8 mouse cellular contexts compared by ENCODE assay signal in genomic region chr4:43059697-43060096, GRCm38 (mm10). TPM values are rescaled to one million over a fixed set of nuclear protein-coding genes. Genes with fewer than 3 reads are reported as not detected.
A peak's percentile ranks its signal among the peaks of the same experiment; 100 is the strongest.
DNase-seq lines count a peak whose midpoint lies in the region; ATAC-seq lines count a peak whose summit lies in the region.
"Had no signal": no experiment of that assay in that cellular context is flagged by ENCODE, and none has a peak within 500 bp of the region (broad histone marks: within the 10 kb centered on the region; RNA-seq: fewer than 3 reads in every experiment).

No protein-coding gene starts in this region.

- intact Hi-C loops in gastrocnemius, postnatal 36 days (cut with DNase I), result no loop called here

- H3K4me3 ChIP-seq in lung, embryonic 15.5 days, result peak overlapping the region; percentile 69
- H3K4me3 ChIP-seq in forebrain, embryonic 13.5 days, result peak overlapping the region; percentile 79
- peak overlapping the region; percentile 64 for H3K4me3 ChIP-seq in limb, embryonic 13.5 days
- peak overlapping the region; percentile 70 for H3K4me3 ChIP-seq in stomach, embryonic 14.5 days (ENCODE audit: low read depth, low read length)

- no peaks in the 10 kb centered on the region for H3K9me3 ChIP-seq in lung, embryonic 15.5 days
- H3K9me3 ChIP-seq in forebrain, embryonic 13.5 days (replicated peaks), result no peaks in the 10 kb centered on the region
- no peaks in the 10 kb centered on the region for H3K9me3 ChIP-seq in limb, embryonic 13.5 days
- H3K9me3 ChIP-seq in stomach, embryonic 14.5 days (ENCODE audit: control insufficient read depth, low read depth, low read length), result no peaks in the 10 kb centered on the region

- H3K27me3 ChIP-seq in lung, embryonic 15.5 days, result peaks cover 10% of the 10 kb centered on the region
- no peaks in the 10 kb centered on the region for H3K27me3 ChIP-seq in forebrain, embryonic 13.5 days
- H3K27me3 ChIP-seq in limb, embryonic 13.5 days, result peaks cover 41% of the 10 kb centered on the region
- H3K27me3 ChIP-seq in stomach, embryonic 14.5 days (ENCODE audit: control insufficient read depth, insufficient read depth, low read length), result no peaks in the 10 kb centered on the region; the same call in 1 of the 2 replicates

- H3K36me3 ChIP-seq in lung, embryonic 15.5 days, result no peaks in the 10 kb centered on the region
- no peaks in the 10 kb centered on the region for H3K36me3 ChIP-seq in forebrain, embryonic 13.5 days (ENCODE audit: poor library complexity, severe bottlenecking)
- no peaks in the 10 kb centered on the region for H3K36me3 ChIP-seq in limb, embryonic 13.5 days
- H3K36me3 ChIP-seq in stomach, embryonic 14.5 days (ENCODE audit: control insufficient read depth, insufficient read depth, low read length), result no peaks in the 10 kb centered on the region

- 42% methylated on average over 3 of the region's 3 CpGs for WGBS in lung, embryonic 15.5 days
- 32% methylated on average over 3 of the region's 3 CpGs for WGBS in forebrain, embryonic 13.5 days
- WGBS in limb, embryonic 13.5 days, result 46% methylated on average over 3 of the region's 3 CpGs
- 38% methylated on average over 3 of the region's 3 CpGs for WGBS in stomach, embryonic 14.5 days

- H3K4me2 ChIP-seq in lung, embryonic 15.5 days, result peak overlapping the region; percentile 90
- peak overlapping the region; percentile 75 for H3K4me2 ChIP-seq in forebrain, embryonic 13.5 days
- H3K4me2 ChIP-seq in limb, embryonic 13.5 days (replicated peaks), result peak overlapping the region; percentile 95
- H3K4me2 ChIP-seq in stomach, embryonic 14.5 days (replicated peaks; ENCODE audit: low read depth, low read length), result peak overlapping the region; percentile 86

- no peak for ATAC-seq in lung, embryonic 15.5 days (ENCODE audit: borderline replicate concordance, extremely low read depth, low FRiP score, low TSS enrichment)
- no peak for ATAC-seq in forebrain, embryonic 13.5 days
- ATAC-seq in limb, embryonic 13.5 days (ENCODE audit: low FRiP score, low read depth), result no peak
- ATAC-seq in stomach, embryonic 14.5 days (ENCODE audit: insufficient number of reproducible peaks, insufficient read depth, low FRiP score, low read depth), result no peak

- no peak overlapping the region for H3K27ac ChIP-seq in lung, embryonic 15.5 days
- H3K27ac ChIP-seq in forebrain, embryonic 13.5 days, result no peak overlapping the region
- H3K27ac ChIP-seq in limb, embryonic 13.5 days, result no peak overlapping the region
- no peak overlapping the region for H3K27ac ChIP-seq in stomach, embryonic 14.5 days (ENCODE audit: low read length)

- DNase-seq in lung, postnatal 10 days, result no peak
- DNase-seq in retina, postnatal 1 day, result no peak
- DNase-seq in gastrocnemius, postnatal 36 days, result no peak
- DNase-seq: thymus, adult 18-20 months had no signal

- 0 out of 2 replicates have a peak, but pooled peaks cover 5% of the 10 kb centered on the region for H3K4me1 ChIP-seq in lung, embryonic 15.5 days
- H3K4me1 ChIP-seq in forebrain, embryonic 13.5 days, result peaks cover 21% of the 10 kb centered on the region
- H3K4me1 ChIP-seq in limb, embryonic 13.5 days, result 0 out of 2 replicates have a peak, but pooled peaks cover 4% of the 10 kb centered on the region
- H3K4me1 ChIP-seq in stomach, embryonic 14.5 days (ENCODE audit: control insufficient read depth, insufficient read depth, low read length), result 0 out of 2 replicates have a peak, but pooled peaks cover 3% of the 10 kb centered on the region

- H3K9ac ChIP-seq in lung, embryonic 15.5 days, result no peak overlapping the region
- peak overlapping the region; percentile 84 for H3K9ac ChIP-seq in forebrain, embryonic 13.5 days
- no peak overlapping the region for H3K9ac ChIP-seq in limb, embryonic 13.5 days
- H3K9ac ChIP-seq in stomach, embryonic 14.5 days (replicated peaks; ENCODE audit: low read depth, low read length), result 0 out of 2 replicates have a peak overlapping the region, but pooled peaks have one; percentile 69

RNA-seq across cellular contexts. Expression of gene Unc13b, which starts 0.9 kb away (rescaled TPM):
- polyA plus RNA-seq in lung, embryonic 15.5 days (2015; fragmentation: Nextera tagmentation; extraction: Ambion mirVana), result 5.5 and 7.3 TPM in 2 replicates
- polyA plus RNA-seq in forebrain, embryonic 13.5 days (2015; fragmentation: Nextera tagmentation; extraction: Ambion mirVana), result 15.1 and 15.2 TPM in 2 replicates
- 2.5 and 2.7 TPM in 2 replicates for polyA plus RNA-seq in limb, embryonic 13.5 days (2015; fragmentation: Nextera tagmentation; extraction: Ambion mirVana)
- polyA plus RNA-seq in stomach, embryonic 14.5 days (2014; fragmentation: Nextera tagmentation; extraction: Ambion mirVana), result 14.7 and 16.0 TPM in 2 replicates
- 1 to 10 TPM; 2.3 to 2.8 TPM for total RNA-seq in gastrocnemius, postnatal 36 days (2021)

RNA-seq across cellular contexts. Expression of gene Fam214b, which starts 13.7 kb away (rescaled TPM):
- polyA plus RNA-seq in lung, embryonic 15.5 days (2015; fragmentation: Nextera tagmentation; extraction: Ambion mirVana), result 10.6 and 11.2 TPM in 2 replicates
- 33.8 and 42.3 TPM in 2 replicates for polyA plus RNA-seq in forebrain, embryonic 13.5 days (2015; fragmentation: Nextera tagmentation; extraction: Ambion mirVana)
- 13.7 and 14.7 TPM in 2 replicates for polyA plus RNA-seq in limb, embryonic 13.5 days (2015; fragmentation: Nextera tagmentation; extraction: Ambion mirVana)
- polyA plus RNA-seq in stomach, embryonic 14.5 days (2014; fragmentation: Nextera tagmentation; extraction: Ambion mirVana), result 10.0 and 10.6 TPM in 2 replicates
- total RNA-seq in gastrocnemius, postnatal 36 days (2021), result 10 to 100 TPM; 22.1 to 30.6 TPM

RNA-seq across cellular contexts. Expression of gene Stoml2, which starts 28.2 kb away (rescaled TPM):
- 321 and 331 TPM in 2 replicates for polyA plus RNA-seq in lung, embryonic 15.5 days (2015; fragmentation: Nextera tagmentation; extraction: Ambion mirVana)
- polyA plus RNA-seq in forebrain, embryonic 13.5 days (2015; fragmentation: Nextera tagmentation; extraction: Ambion mirVana), result 305 and 335 TPM in 2 replicates
- 343 and 345 TPM in 2 replicates for polyA plus RNA-seq in limb, embryonic 13.5 days (2015; fragmentation: Nextera tagmentation; extraction: Ambion mirVana)
- polyA plus RNA-seq in stomach, embryonic 14.5 days (2014; fragmentation: Nextera tagmentation; extraction: Ambion mirVana), result 300 and 302 TPM in 2 replicates
- total RNA-seq in gastrocnemius, postnatal 36 days (2021), result 10 to 100 TPM; 78.9 to 95.1 TPM

RNA-seq across cellular contexts. Expression of gene Pigo, which starts 34.1 kb away (rescaled TPM):
- polyA plus RNA-seq in lung, embryonic 15.5 days (2015; fragmentation: Nextera tagmentation; extraction: Ambion mirVana), result 19.0 and 22.1 TPM in 2 replicates
- polyA plus RNA-seq in forebrain, embryonic 13.5 days (2015; fragmentation: Nextera tagmentation; extraction: Ambion mirVana), result 21.4 and 25.3 TPM in 2 replicates
- 25.7 and 26.0 TPM in 2 replicates for polyA plus RNA-seq in limb, embryonic 13.5 days (2015; fragmentation: Nextera tagmentation; extraction: Ambion mirVana)
- polyA plus RNA-seq in stomach, embryonic 14.5 days (2014; fragmentation: Nextera tagmentation; extraction: Ambion mirVana), result 21.3 and 23.3 TPM in 2 replicates
- 1 to 10 TPM; 5.2 to 5.9 TPM for total RNA-seq in gastrocnemius, postnatal 36 days (2021)

RNA-seq across cellular contexts. Expression of gene Fancg, which starts 49.4 kb away (rescaled TPM):
- 20.8 and 20.9 TPM in 2 replicates for polyA plus RNA-seq in lung, embryonic 15.5 days (2015; fragmentation: Nextera tagmentation; extraction: Ambion mirVana)
- 22.9 and 23.5 TPM in 2 replicates for polyA plus RNA-seq in forebrain, embryonic 13.5 days (2015; fragmentation: Nextera tagmentation; extraction: Ambion mirVana)
- 19.5 and 20.7 TPM in 2 replicates for polyA plus RNA-seq in limb, embryonic 13.5 days (2015; fragmentation: Nextera tagmentation; extraction: Ambion mirVana)
- 15.6 and 16.6 TPM in 2 replicates for polyA plus RNA-seq in stomach, embryonic 14.5 days (2014; fragmentation: Nextera tagmentation; extraction: Ambion mirVana)
- total RNA-seq in gastrocnemius, postnatal 36 days (2021), result 1 to 10 TPM in 1 of 2 experiments, under 1 TPM in 1; 0.84 to 1.1 TPM

Comparison
In these comparisons a context has a peak if more than half of its experiments do, and no peak if none do; other contexts are left out.
1. H3K9ac ChIP-seq: peak in forebrain, embryonic 13.5 days (single experiment) and stomach, embryonic 14.5 days (single experiment); none in lung, embryonic 15.5 days (single experiment) and limb, embryonic 13.5 days (single experiment).
2. Peak in every context shown above with its lines, with median percentiles within 50 percentile points of each other: H3K4me2 ChIP-seq and H3K4me3 ChIP-seq.